Mouse (Mus musculus) heart, adult 2 months (tissue): ENCODE measurements around the gene Fbxw7.

ENCODE experiments used
- CTCF ChIP-seq: fragments of 200-600 bp; IDR thresholded peaks from 2 replicates; pipeline ENCODE4 v1.8.1; 2022; ENCODE audit warnings: antibody characterized with exemption, mild to moderate bottlenecking, moderate library complexity
- POLR2A ChIP-seq: fragments of 200-500 bp; IDR thresholded peaks from 2 replicates; pipeline ENCODE4 v1.6.1; 2011; ENCODE audit warnings: mild to moderate bottlenecking, low read depth, low read length, control low read depth; ENCODE audit not compliant: insufficient read depth

- TF ChIP-seq POLR2A (no peak), CTCF (no peak)
These were observed 120.7 kb downstream of the Fbxw7 start for GRCm38 (mm10) chr3:84935729-84936128.
